Mouse (Mus musculus) adipose tissue, adult 10 weeks (tissue): Measurements from ENCODE around the gene Defb22. TPM values are rescaled to one million over a fixed set of nuclear protein-coding genes. Genes with fewer than 3 reads are reported as not detected.

Experiments
- polyA plus RNA-seq: library from polyadenylated mRNA; stranded (reverse); fragments of 350-450 nt; fragmentation: Illumina TruSeq; extraction: RNeasy Lipid Tissue Mini Kit (QIAGEN cat#74804); gene quantifications from one replicate; pipeline ENCODE4 v1.2.3, GENCODE M21; 2014; ENCODE audit warnings: low read depth, low replicate concordance

Gene Defb22
- polyA plus RNA-seq: 725 TPM

GRCm38 (mm10) chr2:152490038-152490437 lies at the start of gene Defb22:
Defb22 (minus strand) TSS chr2:152490138.

GRCm38 (mm10) chr2:152517981-152518380 lies 28.0 kb upstream of the Defb22 start, which contains the start of gene Defb28:
Defb28 (plus strand) TSS chr2:152518255.

GRCm38 (mm10) chr2:152511592-152511991 lies 21.7 kb upstream of the Defb22 start, which contains the start of gene Defb26:
Defb26 (minus strand) TSS chr2:152511692.

GRCm38 (mm10) chr2:152476763-152477162 lies 13.2 kb downstream of the Defb22 start, which contains the start of gene Defb20:
Defb20 (plus strand) TSS chr2:152477063.

GRCm38 (mm10) chr2:152464570-152465150 lies 25.3 kb downstream of the Defb22 start, which contains the start of gene Defb23:
Defb23 (minus strand) TSS chr2:152464620.

Other genes with a start within 250 kb of the Defb22 start
- gene Tbc1d20, start 196.3 kb downstream of the Defb22 start, polyA plus RNA-seq: 64.9 TPM
- 61.0 TPM for gene Rbck1, start 157.5 kb downstream of the Defb22 start, polyA plus RNA-seq
- gene Trib3, start 146.1 kb downstream of the Defb22 start, polyA plus RNA-seq: 3.1 TPM
- gene Nrsn2, start 113.5 kb downstream of the Defb22 start, polyA plus RNA-seq: not detected
- gene Sox12, start 92.1 kb downstream of the Defb22 start, polyA plus RNA-seq: 13.1 TPM
- gene Zcchc3, start 75.1 kb downstream of the Defb22 start, polyA plus RNA-seq: 6.4 TPM
- 7.5 TPM for gene 6820408C15Rik, start 74.6 kb downstream of the Defb22 start, polyA plus RNA-seq
- gene Defb23, start 25.5 kb downstream of the Defb22 start, polyA plus RNA-seq: 773 TPM
- 5,596 TPM for gene Defb20, start 13.1 kb downstream of the Defb22 start, polyA plus RNA-seq
- 117 TPM for gene Defb26, start 21.6 kb upstream of the Defb22 start, polyA plus RNA-seq
- gene Defb28, start 28.1 kb upstream of the Defb22 start, polyA plus RNA-seq: 1,277 TPM
- gene Defb29, start 50.0 kb upstream of the Defb22 start, polyA plus RNA-seq: 321 TPM
- gene Gm17416, start 79.2 kb upstream of the Defb22 start, polyA plus RNA-seq: 2,150 TPM
- gene Defb21, start 82.6 kb upstream of the Defb22 start, polyA plus RNA-seq: 719 TPM
- gene Defb19, start 90.2 kb upstream of the Defb22 start, polyA plus RNA-seq: 22.8 TPM
- 531 TPM for gene Defb45, start 109.3 kb upstream of the Defb22 start, polyA plus RNA-seq
- 6.9 TPM for gene Defb36, start 114.2 kb upstream of the Defb22 start, polyA plus RNA-seq
- 4,016 TPM for gene Defb25, start 132.9 kb upstream of the Defb22 start, polyA plus RNA-seq
- gene Rem1, start 136.8 kb upstream of the Defb22 start, polyA plus RNA-seq: 42.9 TPM
- gene H13, start 179.3 kb upstream of the Defb22 start, polyA plus RNA-seq: 115 TPM
- gene Mcts2, start 196.9 kb upstream of the Defb22 start, polyA plus RNA-seq: 14.8 TPM
- gene Id1, start 246.1 kb upstream of the Defb22 start, polyA plus RNA-seq: 38.8 TPM